Mouse (Mus musculus) embryo, embryonic 10 days (tissue): ENCODE results near the gene Bcas2.
"Not testable (repeated sequence)": the region's sequence is repeated elsewhere in the genome, so short reads cannot be mapped to it uniquely, and the experiment has no call there.

Experiments used
- DNase-seq: peaks from one replicate; pipeline ENCODE4 v3.0.0-alpha.2; 2015; ENCODE audit warnings: low spot score

Gene Bcas2

GRCm38 (mm10) chr3:103171505-103172267 is at the start of gene Bcas2:
Bcas2 (plus strand) TSS chr3:103171655.
- DNase-seq, result peak; percentile 100

DNA sequence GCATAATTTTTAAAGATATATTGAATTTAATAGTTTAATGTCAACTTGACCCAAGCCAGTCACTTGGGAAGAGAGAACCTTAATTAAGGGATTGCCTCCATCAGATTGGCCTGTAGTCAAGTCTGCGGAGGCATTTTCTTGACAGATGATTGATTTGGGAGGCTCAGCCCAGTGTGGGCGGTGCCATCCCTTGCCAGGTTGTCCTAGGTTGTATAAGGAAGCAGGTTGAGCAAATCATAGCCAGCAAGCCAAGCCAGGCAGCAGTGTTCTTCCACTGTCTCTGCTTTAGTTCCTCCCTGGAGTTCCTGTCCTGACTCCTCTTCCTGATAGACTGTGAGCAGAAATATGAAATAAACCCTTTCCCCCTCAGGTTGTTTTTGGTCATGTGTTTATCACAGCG is 47.8 kb upstream of the Bcas2 start:
- no peak for DNase-seq

DNA sequence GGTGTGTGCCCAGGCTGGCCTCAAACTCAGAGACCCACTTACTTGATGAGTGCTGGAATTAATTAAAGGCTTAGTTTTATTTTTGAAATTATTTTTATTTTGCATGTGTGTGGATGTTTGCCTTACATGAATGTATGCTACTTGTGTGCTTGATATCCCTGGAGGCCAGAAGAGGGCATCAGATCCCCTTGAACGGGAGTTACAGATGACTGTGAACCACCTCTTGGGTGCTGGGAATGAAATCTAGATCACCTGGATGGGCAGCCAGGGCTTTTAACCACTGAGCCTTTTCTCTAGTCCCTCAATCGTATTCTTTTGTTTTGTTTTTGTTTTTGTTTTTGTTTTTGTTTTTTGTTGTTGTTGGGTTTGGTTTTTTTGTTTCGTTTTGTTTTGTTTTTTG is 45.3 kb upstream of the Bcas2 start:
- DNase-seq, result no peak

DNA sequence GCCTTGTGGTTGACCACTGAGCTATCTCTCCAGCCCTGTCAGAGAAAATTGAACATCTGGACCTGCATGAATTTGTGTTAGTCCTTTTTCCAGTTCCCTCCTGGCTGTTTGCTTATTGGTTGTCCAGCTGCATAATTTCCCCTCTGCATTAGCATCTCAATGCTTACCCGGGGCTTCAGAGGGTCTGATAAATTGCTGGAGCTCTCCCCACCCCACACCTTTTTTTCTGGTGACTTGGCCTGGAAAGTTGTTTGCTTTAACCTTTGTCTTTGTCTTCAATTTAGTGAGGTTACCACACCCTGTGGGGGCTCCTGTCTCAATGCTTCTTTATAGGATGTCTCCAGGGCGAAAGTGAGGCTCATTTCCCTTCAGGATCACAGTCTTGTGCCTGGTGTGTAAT is 44.3 kb upstream of the Bcas2 start:
- DNase-seq, result peak; percentile 37

GRCm38 (mm10) chr3:103127721-103128120 is 43.7 kb upstream of the Bcas2 start:
- no peak for DNase-seq

DNA sequence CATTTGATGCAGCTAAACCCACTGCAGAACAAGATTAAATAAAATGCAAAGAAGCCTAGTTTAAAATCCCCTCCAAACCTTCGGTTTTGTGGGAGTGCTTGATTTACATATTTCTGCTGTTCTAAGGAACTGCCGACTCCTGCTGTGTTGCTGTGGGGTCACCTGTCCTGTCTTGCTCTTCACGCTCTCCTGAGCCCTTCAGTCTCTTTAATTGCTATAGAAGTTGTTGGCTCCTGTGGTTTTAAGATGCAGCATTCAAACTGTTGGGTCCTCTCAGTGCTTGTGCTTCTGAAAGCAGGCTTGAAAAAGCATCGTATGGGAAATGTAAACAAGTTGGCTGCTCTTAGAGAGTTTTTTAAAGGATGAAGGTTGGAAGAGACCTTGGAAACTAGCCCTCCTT is 43.2 kb upstream of the Bcas2 start:
- DNase-seq, result no peak

DNA sequence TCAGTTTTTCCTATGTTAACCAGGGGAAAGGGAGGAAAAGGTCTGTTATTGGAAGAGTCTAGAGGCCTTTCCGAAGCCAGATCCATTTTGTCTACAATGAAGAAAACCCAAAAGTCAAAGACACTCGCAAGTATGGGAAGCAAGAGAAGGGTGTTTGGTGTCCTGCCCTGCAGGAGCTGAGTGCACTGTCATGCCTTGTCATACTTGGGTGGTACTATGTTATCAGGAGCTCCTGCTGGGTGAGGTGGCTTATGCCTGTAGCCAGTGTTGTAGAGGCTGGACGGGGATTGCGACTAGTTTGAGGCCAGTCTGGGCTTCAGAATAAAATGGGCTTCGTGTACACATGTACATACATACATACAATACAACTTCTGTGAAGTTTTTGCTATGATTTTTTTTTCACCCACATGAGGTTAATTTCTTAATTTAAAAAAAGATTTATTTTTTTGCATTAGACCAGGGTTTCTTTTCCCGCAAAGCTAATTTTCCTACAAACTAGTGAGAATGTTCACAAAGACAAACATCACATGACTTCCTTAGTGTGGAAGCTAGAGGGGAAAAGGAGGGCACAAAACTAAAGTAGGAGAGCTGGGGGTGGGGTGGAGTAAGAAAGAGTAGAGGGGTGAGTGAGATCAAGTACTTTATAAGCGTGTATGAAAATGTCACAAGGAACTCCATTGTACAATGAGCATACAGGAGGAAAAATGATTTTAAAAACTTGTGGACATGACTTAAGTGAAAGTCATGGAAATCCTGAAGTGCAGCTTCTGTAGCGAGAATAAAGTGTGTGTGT is 41.9 kb upstream of the Bcas2 start:
- peak; percentile 43 for DNase-seq

- peak; percentile 34 for DNase-seq
Observed at GRCm38 (mm10) chr3:103130236-103130751, 41.2 kb upstream of the Bcas2 start.

DNA sequence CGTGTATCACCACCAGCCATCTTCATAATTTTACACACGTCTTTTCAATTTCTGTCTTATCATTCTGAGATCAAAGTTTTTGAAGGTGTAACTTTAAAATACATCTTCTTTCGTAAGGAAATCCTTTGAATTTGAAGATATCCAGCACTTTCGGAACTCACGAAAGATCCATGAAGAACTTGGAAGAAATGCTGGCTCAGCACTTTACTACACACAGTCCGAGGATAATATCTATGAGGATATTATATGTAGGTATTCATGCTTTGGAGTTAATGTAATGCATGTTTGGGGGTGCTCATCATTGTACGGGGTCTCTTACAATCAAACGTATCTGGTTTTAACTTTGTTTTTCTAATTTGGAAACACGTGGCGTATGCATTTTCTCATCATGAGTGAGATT is 38.4 kb upstream of the Bcas2 start:
- DNase-seq, result no peak

GRCm38 (mm10) chr3:103136414-103137077 is 34.9 kb upstream of the Bcas2 start:
- DNase-seq, result no peak

- no peak for DNase-seq
Observed at GRCm38 (mm10) chr3:103139047-103139446, 32.4 kb upstream of the Bcas2 start.

- not testable (repeated sequence) for DNase-seq
Observed at GRCm38 (mm10) chr3:103140095-103140838, 31.2 kb upstream of the Bcas2 start.

- no peak for DNase-seq
Observed at GRCm38 (mm10) chr3:103141287-103141686, 30.2 kb upstream of the Bcas2 start.

DNA sequence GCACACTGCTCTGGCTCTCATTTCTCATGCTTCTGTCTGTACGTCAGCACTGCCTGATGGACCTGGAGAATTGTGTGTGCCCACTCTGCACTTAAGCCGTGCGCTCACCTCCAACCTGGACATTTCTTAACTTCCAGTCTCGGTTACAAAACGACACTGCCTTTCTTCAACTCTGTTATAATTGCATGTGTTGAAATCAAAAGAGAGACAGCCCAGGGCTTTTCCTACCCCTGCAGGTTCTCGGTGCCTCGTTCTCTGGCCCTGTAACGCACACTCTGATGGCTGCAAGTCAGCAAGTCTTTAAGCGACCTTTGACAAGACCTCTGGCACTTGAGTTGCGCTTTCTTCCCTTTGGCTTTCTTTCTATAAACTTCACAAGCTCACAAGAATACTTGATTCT is 29.1 kb upstream of the Bcas2 start:
- no peak for DNase-seq

- no peak for DNase-seq
Observed at GRCm38 (mm10) chr3:103145336-103145735, 26.1 kb upstream of the Bcas2 start.

GRCm38 (mm10) chr3:103145791-103146190 is 25.7 kb upstream of the Bcas2 start:
- DNase-seq, result no peak

GRCm38 (mm10) chr3:103146330-103147166 is 24.9 kb upstream of the Bcas2 start:
- no peak for DNase-seq

GRCm38 (mm10) chr3:103147775-103148174 is 23.7 kb upstream of the Bcas2 start:
- DNase-seq, result no peak

DNA sequence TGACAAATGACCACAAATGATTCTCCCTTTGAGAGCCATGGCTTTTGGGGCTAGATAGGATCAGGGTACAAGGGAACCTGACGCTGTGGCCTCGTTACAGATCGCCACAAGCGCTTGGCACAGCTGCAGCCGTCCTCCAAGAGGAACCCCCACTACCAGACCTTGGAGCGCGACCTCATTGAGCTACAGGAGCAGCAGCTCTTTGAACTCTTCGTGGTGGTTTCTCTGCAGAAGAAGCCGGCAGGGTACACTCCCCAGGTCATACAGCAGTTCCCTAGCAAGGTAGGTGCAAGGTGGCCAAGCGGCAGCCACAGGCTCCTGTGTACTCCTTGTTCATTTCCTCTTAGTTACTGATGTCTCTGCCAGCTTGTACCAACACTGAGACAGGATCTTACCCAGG is 22.5 kb upstream of the Bcas2 start:
- no peak for DNase-seq

GRCm38 (mm10) chr3:103153761-103154160 is 17.7 kb upstream of the Bcas2 start:
- no peak for DNase-seq
